Mouse (Mus musculus) lung, postnatal 25 days (tissue): ENCODE measurements around the gene Lgsn.

Experiments used
- DNase-seq: peaks from one replicate; pipeline ENCODE4 v3.0.0; 2022; ENCODE audit warnings: low spot score

Lgsn gene

GRCm38 (mm10) chr1:31176101-31176500 lies at the start of gene Lgsn:
Gene Lgsn (plus strand): TSS chr1:31176401.
- no peak for DNase-seq

GRCm38 (mm10) chr1:31138387-31138786 lies 37.8 kb upstream of the Lgsn start:
- DNase-seq, result no peak

- no peak for DNase-seq
Measured at GRCm38 (mm10) chr1:31142288-31143094, 33.7 kb upstream of the Lgsn start.

GRCm38 (mm10) chr1:31143571-31143970 lies 32.6 kb upstream of the Lgsn start:
- DNase-seq, result peak; percentile 19

- DNase-seq, result peak; percentile 51
Measured at GRCm38 (mm10) chr1:31149671-31150070, 26.5 kb upstream of the Lgsn start.

GRCm38 (mm10) chr1:31150546-31150945 lies 25.7 kb upstream of the Lgsn start:
- DNase-seq, result no peak

GRCm38 (mm10) chr1:31152799-31153426 lies 23.3 kb upstream of the Lgsn start:
- no peak for DNase-seq

- peak; percentile 77 for DNase-seq
Measured at GRCm38 (mm10) chr1:31153793-31154349, 22.3 kb upstream of the Lgsn start.

- no peak for DNase-seq
Measured at GRCm38 (mm10) chr1:31156185-31156584, 20.0 kb upstream of the Lgsn start.

- no peak for DNase-seq
Measured at GRCm38 (mm10) chr1:31156884-31157283, 19.3 kb upstream of the Lgsn start.

GRCm38 (mm10) chr1:31164527-31165189 lies 11.5 kb upstream of the Lgsn start:
- DNase-seq, result no peak

- DNase-seq, result no peak
Measured at GRCm38 (mm10) chr1:31165326-31166121, 10.7 kb upstream of the Lgsn start.

GRCm38 (mm10) chr1:31175401-31175800 lies 800 bp upstream of the Lgsn start:
- no peak for DNase-seq

- DNase-seq, result no peak
Measured at GRCm38 (mm10) chr1:31178264-31178663, 2.1 kb downstream of the Lgsn start.

- DNase-seq, result no peak
Measured at GRCm38 (mm10) chr1:31190237-31190866, 14.2 kb downstream of the Lgsn start.

- no peak for DNase-seq
Measured at GRCm38 (mm10) chr1:31195633-31196032, 19.4 kb downstream of the Lgsn start.

GRCm38 (mm10) chr1:31196959-31197358 lies 20.8 kb downstream of the Lgsn start:
- DNase-seq, result no peak

- no peak for DNase-seq
Measured at GRCm38 (mm10) chr1:31203771-31204170, 27.6 kb downstream of the Lgsn start.

GRCm38 (mm10) chr1:31205346-31205745 lies 29.1 kb downstream of the Lgsn start:
- DNase-seq, result no peak

- DNase-seq, result no peak
Measured at GRCm38 (mm10) chr1:31205770-31206169, 29.6 kb downstream of the Lgsn start.

- peak; percentile 24 for DNase-seq
Measured at GRCm38 (mm10) chr1:31210144-31210543, 33.9 kb downstream of the Lgsn start.
